Mouse (Mus musculus): ENCODE results near the gene Akap7. TPM values are rescaled to one million over a fixed set of nuclear protein-coding genes. Genes with fewer than 3 reads are reported as not detected.
"Not testable (repeated sequence)": the region's sequence is repeated elsewhere in the genome, so short reads cannot be mapped to it uniquely, and the experiment has no call there.

Gene Akap7
- polyA plus RNA-seq, 1 experiment from 2014 or later, result 47.9 TPM

- ATAC-seq (ENCODE audit: low read depth), result no peak
- Histone ChIP-seq H3K4me1 (ENCODE audit: control insufficient read depth, insufficient read depth, low read length) (no peaks in the 10 kb centered on the region), H3K9ac (replicated peaks; ENCODE audit: low read depth, low read length) (no peak overlapping the region), H3K9me3 (ENCODE audit: control insufficient read depth, low read length) (no peaks in the 10 kb centered on the region), H3K27ac (ENCODE audit: low read depth, low read length) (no peak overlapping the region), H3K27me3 (ENCODE audit: control insufficient read depth, insufficient read depth, low read length) (no peaks in the 10 kb centered on the region), H3K4me2 (ENCODE audit: low read depth, low read length) (peak overlapping the region; percentile 71), H3K4me3 (ENCODE audit: low read depth, low read length) (peak overlapping the region; percentile 42; the same call in 1 of the 2 replicates), H3K36me3 (ENCODE audit: control insufficient read depth, insufficient read depth, low read length) (no peaks in the 10 kb centered on the region)
- WGBS, result 76% methylated on average over 12 of the region's 12 CpGs
Observed at GRCm38 (mm10) chr10:25198575-25198974, 109.1 kb downstream of the Akap7 start.

GRCm38 (mm10) chr10:25198048-25198447 is 109.6 kb downstream of the Akap7 start:
- H3K9me3 ChIP-seq (ENCODE audit: control insufficient read depth, low read length), result no peaks in the 10 kb centered on the region
- no peaks in the 10 kb centered on the region for H3K27me3 ChIP-seq (ENCODE audit: control insufficient read depth, insufficient read depth, low read length)
- ATAC-seq (ENCODE audit: low read depth), result no peak
- 0 out of 2 replicates have a peak overlapping the region, but pooled peaks have one; percentile 42 for H3K4me3 ChIP-seq (ENCODE audit: low read depth, low read length)
- H3K27ac ChIP-seq (ENCODE audit: low read depth, low read length), result no peak overlapping the region
- H3K36me3 ChIP-seq (ENCODE audit: control insufficient read depth, insufficient read depth, low read length), result no peaks in the 10 kb centered on the region
- 73% methylated on average over 9 of the region's 9 CpGs for WGBS
- H3K4me1 ChIP-seq (ENCODE audit: control insufficient read depth, insufficient read depth, low read length), result no peaks in the 10 kb centered on the region
- peak overlapping the region; percentile 71 for H3K4me2 ChIP-seq (ENCODE audit: low read depth, low read length)
- H3K9ac ChIP-seq (replicated peaks; ENCODE audit: low read depth, low read length), result no peak overlapping the region

- Histone ChIP-seq H3K9ac (replicated peaks; ENCODE audit: low read depth, low read length) (no peak overlapping the region), H3K36me3 (ENCODE audit: control insufficient read depth, insufficient read depth, low read length) (no peaks in the 10 kb centered on the region), H3K27ac (ENCODE audit: low read depth, low read length) (no peak overlapping the region), H3K4me1 (ENCODE audit: control insufficient read depth, insufficient read depth, low read length) (no peaks in the 10 kb centered on the region), H3K9me3 (ENCODE audit: control insufficient read depth, low read length) (no peaks in the 10 kb centered on the region), H3K4me2 (ENCODE audit: low read depth, low read length) (no peak overlapping the region), H3K4me3 (ENCODE audit: low read depth, low read length) (no peak overlapping the region), H3K27me3 (ENCODE audit: control insufficient read depth, insufficient read depth, low read length) (no peaks in the 10 kb centered on the region)
- 85% methylated on average over 5 of the region's 5 CpGs for WGBS
- no peak for ATAC-seq (ENCODE audit: low read depth)
Observed at GRCm38 (mm10) chr10:25192180-25193073, 115.2 kb downstream of the Akap7 start.

- Histone ChIP-seq H3K27ac (ENCODE audit: low read depth, low read length) (no peak overlapping the region), H3K9me3 (ENCODE audit: control insufficient read depth, low read length) (no peaks in the 10 kb centered on the region), H3K36me3 (ENCODE audit: control insufficient read depth, insufficient read depth, low read length) (no peaks in the 10 kb centered on the region), H3K27me3 (ENCODE audit: control insufficient read depth, insufficient read depth, low read length) (no peaks in the 10 kb centered on the region), H3K4me2 (ENCODE audit: low read depth, low read length) (no peak overlapping the region), H3K4me3 (ENCODE audit: low read depth, low read length) (no peak overlapping the region), H3K4me1 (ENCODE audit: control insufficient read depth, insufficient read depth, low read length) (no peaks in the 10 kb centered on the region), H3K9ac (replicated peaks; ENCODE audit: low read depth, low read length) (no peak overlapping the region)
- no peak for ATAC-seq (ENCODE audit: low read depth)
- 95% methylated on average over 4 of the region's 4 CpGs for WGBS
Observed at GRCm38 (mm10) chr10:25191166-25191565, 116.5 kb downstream of the Akap7 start.

GRCm38 (mm10) chr10:25186240-25186639 is 121.4 kb downstream of the Akap7 start:
- not testable (repeated sequence) for H3K27me3 ChIP-seq (ENCODE audit: control insufficient read depth, insufficient read depth, low read length); H3K4me1 ChIP-seq (ENCODE audit: control insufficient read depth, insufficient read depth, low read length); H3K36me3 ChIP-seq (ENCODE audit: control insufficient read depth, insufficient read depth, low read length); ATAC-seq (ENCODE audit: low read depth); H3K4me3 ChIP-seq (ENCODE audit: low read depth, low read length); H3K27ac ChIP-seq (ENCODE audit: low read depth, low read length); H3K4me2 ChIP-seq (ENCODE audit: low read depth, low read length); H3K9ac ChIP-seq (replicated peaks; ENCODE audit: low read depth, low read length); H3K9me3 ChIP-seq (ENCODE audit: control insufficient read depth, low read length)
- WGBS, result 57% methylated on average over 9 of the region's 9 CpGs

GRCm38 (mm10) chr10:25185691-25186090 is 122.0 kb downstream of the Akap7 start:
- no peak overlapping the region for H3K4me2 ChIP-seq (ENCODE audit: low read depth, low read length)
- H3K27me3 ChIP-seq (ENCODE audit: control insufficient read depth, insufficient read depth, low read length), result no peaks in the 10 kb centered on the region
- no peaks in the 10 kb centered on the region for H3K36me3 ChIP-seq (ENCODE audit: control insufficient read depth, insufficient read depth, low read length)
- H3K4me3 ChIP-seq (ENCODE audit: low read depth, low read length), result no peak overlapping the region
- H3K9ac ChIP-seq (replicated peaks; ENCODE audit: low read depth, low read length), result no peak overlapping the region
- no peak for ATAC-seq (ENCODE audit: low read depth)
- H3K9me3 ChIP-seq (ENCODE audit: control insufficient read depth, low read length), result no peaks in the 10 kb centered on the region
- 93% methylated on average over 4 of the region's 4 CpGs for WGBS
- H3K4me1 ChIP-seq (ENCODE audit: control insufficient read depth, insufficient read depth, low read length), result no peaks in the 10 kb centered on the region
- H3K27ac ChIP-seq (ENCODE audit: low read depth, low read length), result no peak overlapping the region; the same call in 1 of the 2 replicates

- no peaks in the 10 kb centered on the region for H3K36me3 ChIP-seq (ENCODE audit: control insufficient read depth, insufficient read depth, low read length)
- H3K4me3 ChIP-seq (ENCODE audit: low read depth, low read length), result no peak overlapping the region
- no peak overlapping the region for H3K4me2 ChIP-seq (ENCODE audit: low read depth, low read length)
- 82% methylated on average over 10 of the region's 10 CpGs for WGBS
- no peak for ATAC-seq (ENCODE audit: low read depth)
- H3K27me3 ChIP-seq (ENCODE audit: control insufficient read depth, insufficient read depth, low read length), result no peaks in the 10 kb centered on the region
- H3K9ac ChIP-seq (replicated peaks; ENCODE audit: low read depth, low read length), result no peak overlapping the region
- H3K4me1 ChIP-seq (ENCODE audit: control insufficient read depth, insufficient read depth, low read length), result no peaks in the 10 kb centered on the region
- H3K9me3 ChIP-seq (ENCODE audit: control insufficient read depth, low read length), result no peaks in the 10 kb centered on the region
- H3K27ac ChIP-seq (ENCODE audit: low read depth, low read length), result no peak overlapping the region; the same call in 1 of the 2 replicates
Observed at GRCm38 (mm10) chr10:25184819-25185603, 122.7 kb downstream of the Akap7 start.

- Histone ChIP-seq H3K9me3 (ENCODE audit: control insufficient read depth, low read length) (no peaks in the 10 kb centered on the region), H3K27me3 (ENCODE audit: control insufficient read depth, insufficient read depth, low read length) (no peaks in the 10 kb centered on the region), H3K36me3 (ENCODE audit: control insufficient read depth, insufficient read depth, low read length) (no peaks in the 10 kb centered on the region), H3K4me1 (ENCODE audit: control insufficient read depth, insufficient read depth, low read length) (no peaks in the 10 kb centered on the region), H3K27ac (ENCODE audit: low read depth, low read length) (no peak overlapping the region), H3K4me3 (ENCODE audit: low read depth, low read length) (no peak overlapping the region), H3K9ac (replicated peaks; ENCODE audit: low read depth, low read length) (no peak overlapping the region), H3K4me2 (ENCODE audit: low read depth, low read length) (no peak overlapping the region)
- 92% methylated on average over 6 of the region's 6 CpGs for WGBS
- ATAC-seq (ENCODE audit: low read depth), result no peak
Observed at GRCm38 (mm10) chr10:25183271-25183670, 124.4 kb downstream of the Akap7 start.

- Histone ChIP-seq H3K27me3 (ENCODE audit: control insufficient read depth, insufficient read depth, low read length) (no peaks in the 10 kb centered on the region), H3K27ac (ENCODE audit: low read depth, low read length) (no peak overlapping the region), H3K4me2 (ENCODE audit: low read depth, low read length) (no peak overlapping the region), H3K4me1 (ENCODE audit: control insufficient read depth, insufficient read depth, low read length) (no peaks in the 10 kb centered on the region), H3K9ac (replicated peaks; ENCODE audit: low read depth, low read length) (no peak overlapping the region), H3K36me3 (ENCODE audit: control insufficient read depth, insufficient read depth, low read length) (no peaks in the 10 kb centered on the region), H3K4me3 (ENCODE audit: low read depth, low read length) (no peak overlapping the region), H3K9me3 (ENCODE audit: control insufficient read depth, low read length) (no peaks in the 10 kb centered on the region)
- WGBS, result 85% methylated on average over 4 of the region's 4 CpGs
- no peak for ATAC-seq (ENCODE audit: low read depth)
Observed at GRCm38 (mm10) chr10:25179030-25179429, 128.6 kb downstream of the Akap7 start.
